Mouse (Mus musculus): ENCODE data around the gene Apol7b.
"Not testable (repeated sequence)": the region's sequence is repeated elsewhere in the genome, so short reads cannot be mapped to it uniquely, and the experiment has no call there.

- TF ChIP-seq CTCF (IDR thresholded peaks at IDR 0.05; ENCODE audit: control insufficient read depth, insufficient read depth, insufficient read length); CEBPB (IDR thresholded peaks at IDR 0.05; ENCODE audit: low read depth); MYOD1 (IDR thresholded peaks at IDR 0.05; ENCODE audit: control insufficient read depth, insufficient read length, low read depth); USF1 (IDR thresholded peaks at IDR 0.05; ENCODE audit: low read depth); MAX (IDR thresholded peaks at IDR 0.05); FOSL1 (IDR thresholded peaks at IDR 0.05; ENCODE audit: insufficient read depth, low read length, poor library complexity, severe bottlenecking): not testable (repeated sequence)
These were observed 27.6 kb downstream of the Apol7b start for GRCm38 (mm10) chr15:77419657-77420056.

Data from C2C12 (cell line).